Mouse (Mus musculus): ENCODE results near the gene Bfsp2.

GRCm38 (mm10) chr9:103480044-103480576, at the start of gene Bfsp2:
- TF ChIP-seq CHD2 (IDR thresholded peaks at IDR 0.05; ENCODE audit: low read depth, low read length) (no peak), MAFK (IDR thresholded peaks at IDR 0.05; ENCODE audit: insufficient read depth, low read depth, low read length) (no peak), HCFC1 (IDR thresholded peaks at IDR 0.05; ENCODE audit: borderline replicate concordance, insufficient read depth, low read length) (no peak), ZC3H11A (IDR thresholded peaks at IDR 0.05; ENCODE audit: borderline replicate concordance, low read depth, low read length) (no peak)

Data from ES-E14 (cell line).